Mouse (Mus musculus) left cerebral cortex, adult 2 months (tissue): ENCODE results near the gene Olfr1136. TPM values are rescaled to one million over a fixed set of nuclear protein-coding genes. Genes with fewer than 3 reads are reported as not detected.

ENCODE experiments used
- DNase-seq, 2 experiments: peaks; one replicate each; pipeline ENCODE4 v3.0.0; 2021 to 2022; ENCODE audit warnings: low spot score in 2 of 2, mixed read lengths in 1 of 2; ENCODE audit errors: extremely low spot score in 1 of 2
- H3K27ac ChIP-seq: fragments of 200-600 bp; 2 replicates; pipeline ENCODE4 v1.8.1; 2022
- H3K4me3 ChIP-seq: fragments of 200-600 bp; 2 replicates; pipeline ENCODE4 v1.8.1; 2022
- CTCF ChIP-seq: fragments of 200-600 bp; IDR thresholded peaks from 2 replicates; pipeline ENCODE4 v1.8.1; 2022; ENCODE audit warnings: antibody characterized with exemption, mild to moderate bottlenecking, moderate library complexity
- intact Hi-C: fragments of 180-260 bp; cut with DNase I; formaldehyde crosslinking; loops from one replicate; pipeline ENCODE4 v1.15.1; 2025
- long read RNA-seq, 2 experiments: library from polyadenylated mRNA; stranded (forward); transcript quantifications; one replicate each; pipeline ENCODE4 v2.0.0; 2021; ENCODE audit warnings: borderline mapping rate in 2 of 2
- total RNA-seq, 2 experiments: library from RNA; stranded (reverse); gene quantifications; 2 replicates each; pipeline ENCODE4 v1.2.3; 2021

The Olfr1136 gene
- not detected for total RNA-seq
- long read RNA-seq, experiment 1: 0 reads
- long read RNA-seq, experiment 2: 0 reads

- Histone ChIP-seq H3K27ac (no peak within 1 kb of the TSS), H3K4me3 (no peak within 1 kb of the TSS)
- no peak for TF ChIP-seq CTCF
- no peak for DNase-seq
- intact Hi-C loops: no loop called here
Measured at GRCm38 (mm10) chr2:87693847-87694246, at the start of gene Olfr1136. Gene Olfr1136, minus strand, starts transcription at chr2:87693947.

- DNase-seq: no peak
- Histone ChIP-seq H3K27ac (no peak within 1 kb of the TSS), H3K4me3 (no peak within 1 kb of the TSS)
- intact Hi-C loops: no loop called here
- TF ChIP-seq CTCF: no peak
Measured at GRCm38 (mm10) chr2:87743452-87743851, 49.7 kb upstream of the Olfr1136 start, which contains the start of gene Olfr1140. Gene Olfr1140, plus strand, starts transcription at chr2:87743752.

GRCm38 (mm10) chr2:87739878-87740277, 46.1 kb upstream of the Olfr1136 start, which contains the start of gene Olfr1138:
Gene Olfr1138, minus strand, starts transcription at chr2:87739978.
- no peak within 1 kb of the TSS for H3K27ac ChIP-seq
- intact Hi-C loops: no loop called here
- no peak within 1 kb of the TSS for H3K4me3 ChIP-seq
- no peak for TF ChIP-seq CTCF
- no peak for DNase-seq

GRCm38 (mm10) chr2:87713079-87713478, 19.3 kb upstream of the Olfr1136 start, which contains the start of gene Olfr1137:
Gene Olfr1137, minus strand, starts transcription at chr2:87713179.
- no peak for DNase-seq
- Histone ChIP-seq H3K27ac (no peak within 1 kb of the TSS), H3K4me3 (no peak within 1 kb of the TSS)
- intact Hi-C loops: no loop called here
- no peak for TF ChIP-seq CTCF

- no peak for DNase-seq
- H3K4me3 ChIP-seq: no peak within 1 kb of the TSS
- no peak within 1 kb of the TSS for H3K27ac ChIP-seq
- no peak for TF ChIP-seq CTCF
- intact Hi-C loops: no loop called here
Measured at GRCm38 (mm10) chr2:87673564-87673963, 20.2 kb downstream of the Olfr1136 start, which contains the start of gene Olfr1135. Gene Olfr1135, minus strand, starts transcription at chr2:87673664.

GRCm38 (mm10) chr2:87658360-87658759, 35.4 kb downstream of the Olfr1136 start, which contains the start of gene Olfr1134:
Gene Olfr1134, minus strand, starts transcription at chr2:87658460.
- no peak within 1 kb of the TSS for H3K4me3 ChIP-seq
- intact Hi-C loops: no loop called here
- no peak for DNase-seq
- TF ChIP-seq CTCF: no peak
- H3K27ac ChIP-seq: no peak within 1 kb of the TSS

- no peak within 1 kb of the TSS for H3K27ac ChIP-seq
- no peak for TF ChIP-seq CTCF
- DNase-seq: no peak
- H3K4me3 ChIP-seq: no peak within 1 kb of the TSS
- intact Hi-C loops: no loop called here
Measured at GRCm38 (mm10) chr2:87647274-87647673, 46.5 kb downstream of the Olfr1136 start, which contains the start of gene Olfr1133. Gene Olfr1133, minus strand, starts transcription at chr2:87647374.

Other genes with a start within 250 kb of the Olfr1136 start
- gene Olfr1126, start 240.0 kb downstream of the Olfr1136 start, total RNA-seq: not detected
- not detected for gene Pramel7, start 196.9 kb downstream of the Olfr1136 start, total RNA-seq
- gene Pramel6, start 187.4 kb downstream of the Olfr1136 start, total RNA-seq: not detected
- under 1 TPM in 1 of 2 experiments, not detected in 1; 0.37 TPM for gene Olfr153, start 162.2 kb downstream of the Olfr1136 start, total RNA-seq
- not detected for gene Olfr1128, start 148.4 kb downstream of the Olfr1136 start, total RNA-seq
- not detected for gene Olfr1129, start 120.0 kb downstream of the Olfr1136 start, total RNA-seq
- not detected for gene Olfr1130, start 87.7 kb downstream of the Olfr1136 start, total RNA-seq
- gene Olfr1131, start 66.8 kb downstream of the Olfr1136 start, total RNA-seq: not detected
- not detected for gene Olfr1132, start 56.4 kb downstream of the Olfr1136 start, total RNA-seq
- not detected for gene Olfr1133, start 46.6 kb downstream of the Olfr1136 start, total RNA-seq
- gene Olfr1134, start 35.5 kb downstream of the Olfr1136 start, total RNA-seq: not detected
- gene Olfr1135, start 20.3 kb downstream of the Olfr1136 start, total RNA-seq: not detected
- gene Olfr1137, start 19.2 kb upstream of the Olfr1136 start, total RNA-seq: not detected
- gene Olfr1138, start 46.0 kb upstream of the Olfr1136 start, total RNA-seq: not detected
- gene Olfr1140, start 49.8 kb upstream of the Olfr1136 start, total RNA-seq: not detected
- not detected for gene Olfr1141, start 60.0 kb upstream of the Olfr1136 start, total RNA-seq
- not detected for gene Olfr152, start 85.5 kb upstream of the Olfr1136 start, total RNA-seq
- not detected for gene Olfr1143, start 106.6 kb upstream of the Olfr1136 start, total RNA-seq
- not detected for gene Olfr1145, start 115.9 kb upstream of the Olfr1136 start, total RNA-seq
- not detected for gene Olfr1148, start 136.6 kb upstream of the Olfr1136 start, total RNA-seq
- gene Olfr1150-ps1, start 150.0 kb upstream of the Olfr1136 start, total RNA-seq: not detected
- not detected for gene Olfr1151, start 161.9 kb upstream of the Olfr1136 start, total RNA-seq
- not detected for gene Olfr1152, start 172.5 kb upstream of the Olfr1136 start, total RNA-seq
- gene Olfr1153, start 201.0 kb upstream of the Olfr1136 start, total RNA-seq: not detected
- not detected for gene Olfr1154, start 211.2 kb upstream of the Olfr1136 start, total RNA-seq